21 mouse cellular contexts compared by ENCODE assay signal in the genomic region with DNA sequence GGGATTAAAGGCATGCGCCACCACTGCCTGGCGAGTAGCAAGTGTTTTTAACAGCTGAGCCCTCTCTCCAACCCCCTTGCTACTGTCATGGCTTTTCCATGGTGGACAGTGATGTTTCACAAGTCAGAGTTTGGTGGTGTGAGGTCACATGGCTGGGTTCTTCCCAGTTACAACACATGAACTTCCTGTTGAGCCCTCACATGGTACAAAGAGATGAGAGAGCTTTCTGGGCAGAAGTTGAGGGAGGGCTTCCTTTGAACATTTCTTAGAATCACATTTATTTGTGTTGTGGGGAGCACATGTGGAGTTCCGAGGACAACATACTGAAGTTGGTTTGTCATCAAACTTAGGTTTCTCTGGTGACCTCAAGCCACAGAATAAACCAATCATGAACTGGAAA. TPM values are rescaled to one million over a fixed set of nuclear protein-coding genes. Genes with fewer than 3 reads are reported as not detected.
A peak's percentile ranks its signal among the peaks of the same experiment; 100 is the strongest.
DNase-seq lines count a peak whose midpoint lies in the region; ATAC-seq and TF ChIP-seq lines count a peak whose summit lies in the region.
"Had no signal": no experiment of that assay in that cellular context is flagged by ENCODE, and none has a peak within 500 bp of the region (broad histone marks: within the 10 kb centered on the region; RNA-seq: fewer than 3 reads in every experiment).

No protein-coding gene starts in this region.

- no peak for TF ChIP-seq RAD21 in CH12.LX (IDR thresholded peaks at IDR 0.05; ENCODE audit: low read depth, low read length)

- no peaks in the 10 kb centered on the region for H3K9me3 ChIP-seq in liver, postnatal 0 days (ENCODE audit: low read length)
- H3K9me3 ChIP-seq in CH12.LX (replicated peaks; ENCODE audit: low read length), result no peaks in the 10 kb centered on the region
- no peaks in the 10 kb centered on the region for H3K9me3 ChIP-seq in lung, postnatal 0 days (ENCODE audit: low read length)
- H3K9me3 ChIP-seq: embryonic facial prominence, embryonic 15.5 days; liver, embryonic 12.5 days; megakaryocyte, embryonic 14.5 days; neural tube, embryonic 13.5 days had no signal

- H3K4me1 ChIP-seq in liver, postnatal 0 days (ENCODE audit: insufficient read depth), result peaks cover 8% of the 10 kb centered on the region
- peaks cover 17 to 30% of the 10 kb centered on the region in 2 experiments for H3K4me1 ChIP-seq in CH12.LX (ENCODE audit: control insufficient read depth in 1 of 2, insufficient read depth in 2 of 2)
- H3K4me1 ChIP-seq in lung, postnatal 0 days (ENCODE audit: insufficient read depth, low read depth, low read length), result no peaks in the 10 kb centered on the region
- H3K4me1 ChIP-seq: embryonic facial prominence, embryonic 15.5 days had no signal

- no peak for TF ChIP-seq CTCF in liver, postnatal 0 days (IDR thresholded peaks at IDR 0.05; ENCODE audit: low read depth)
- TF ChIP-seq CTCF in CH12.LX (conservative IDR thresholded peaks at IDR 0.05 in 1 of 2, IDR thresholded peaks at IDR 0.05 in 1 of 2; ENCODE audit: low read depth in 2 of 2, low read length in 2 of 2), result no peak
- TF ChIP-seq CTCF in lung, postnatal 0 days (IDR thresholded peaks at IDR 0.05), result no peak

- H3K4me2 ChIP-seq in liver, postnatal 0 days (ENCODE audit: low read depth, low read length), result no peak overlapping the region
- no peak overlapping the region for H3K4me2 ChIP-seq in CH12.LX (ENCODE audit: insufficient read depth, low read depth, poor library complexity, severe bottlenecking)
- H3K4me2 ChIP-seq in lung, postnatal 0 days (replicated peaks; ENCODE audit: low read depth, low read length), result no peak overlapping the region
- H3K4me2 ChIP-seq: embryonic facial prominence, embryonic 15.5 days; liver, embryonic 12.5 days; neural tube, embryonic 13.5 days had no signal

- H3K79me2 ChIP-seq in CH12.LX (replicated peaks; ENCODE audit: control insufficient read depth, extremely low read depth, insufficient read depth, poor library complexity, severe bottlenecking), result no peaks in the 10 kb centered on the region

- peak; percentile 37 for ATAC-seq in liver, postnatal 0 days
- peak; percentile 35 for ATAC-seq in lung, postnatal 0 days
- ATAC-seq: hindbrain, embryonic 16.5 days; liver, embryonic 12.5 days; midbrain, embryonic 16.5 days; Patski had no signal

- no peak overlapping the region for H3K4me3 ChIP-seq in liver, postnatal 0 days (ENCODE audit: low read depth, low read length)
- H3K4me3 ChIP-seq in CH12.LX (replicated peaks in 1 of 3; ENCODE audit: low read depth in 2 of 3, low read length in 2 of 3, poor library complexity in 1 of 3), result no peak overlapping the region
- H3K4me3 ChIP-seq in lung, postnatal 0 days (ENCODE audit: low read depth, low read length), result no peak overlapping the region
- H3K4me3 ChIP-seq: embryonic facial prominence, embryonic 15.5 days; liver, embryonic 12.5 days; megakaryocyte, embryonic 14.5 days; neural tube, embryonic 13.5 days had no signal

- WGBS in liver, postnatal 0 days (ENCODE audit: insufficient replicate concordance), result 65% methylated on average over 3 of the region's 3 CpGs
- WGBS in lung, postnatal 0 days, result 75% methylated on average over 3 of the region's 3 CpGs

- TF ChIP-seq EP300 in liver, postnatal 0 days (IDR thresholded peaks at IDR 0.05; ENCODE audit: low read depth), result 0 out of 2 replicates have a peak, but pooled peaks have one; percentile 5
- TF ChIP-seq EP300 in CH12.LX (IDR thresholded peaks at IDR 0.05; ENCODE audit: low read length), result no peak
- TF ChIP-seq EP300 in lung, postnatal 0 days (IDR thresholded peaks at IDR 0.05), result peak; percentile 61; the same call in 1 of the 2 replicates

- no peak for DNase-seq in liver, postnatal 0 days
- DNase-seq in liver (no peak), CH12.LX (ENCODE audit: extremely low read depth) (peak; percentile 7)
- peak; percentile 83 for DNase-seq in lung, postnatal 0 days (ENCODE audit: low spot score)
- DNase-seq in naive thymus-derived CD4-positive, alpha-beta T cell, adult 2 months (ENCODE audit: low read depth), result peak; percentile 33
- DNase-seq in kidney, adult 11 months, result no peak
- no peak for DNase-seq in thymus, adult 18-20 months
- DNase-seq in heart, adult 8-10 months (ENCODE audit: low spot score), result no peak
- DNase-seq: cerebellum, adult 2 months; kidney, adult 2 months; kidney, postnatal 4 days; layer of hippocampus, postnatal 36 days; left cerebral cortex, postnatal 4 days; spleen, adult 18-20 months had no signal

- no peaks in the 10 kb centered on the region for H3K27me3 ChIP-seq in liver, postnatal 0 days (ENCODE audit: insufficient read depth, low read length)
- H3K27me3 ChIP-seq in CH12.LX (replicated peaks), result no peaks in the 10 kb centered on the region
- H3K27me3 ChIP-seq in lung, postnatal 0 days (replicated peaks; ENCODE audit: insufficient read depth, low read length), result no peaks in the 10 kb centered on the region
- H3K27me3 ChIP-seq: embryonic facial prominence, embryonic 15.5 days; liver, embryonic 12.5 days; Patski had no signal

- in situ Hi-C loops in CH12.LX (cut with MboI; ENCODE audit: low pct_ligation_motif_present, low pct_unique_long_range_greater_than_20kb, low sequenced_read_pairs), result loop anchor here (10.0 kb wide), 1 partner anchor 53 kb away; no protein-coding TSS in a partner anchor

- no peak overlapping the region for H3K27ac ChIP-seq in liver, postnatal 0 days (ENCODE audit: low read depth)
- H3K27ac ChIP-seq in CH12.LX (ENCODE audit: insufficient read depth, low read depth), result no peak overlapping the region
- peak overlapping the region; percentile 65; the same call in 1 of the 2 replicates for H3K27ac ChIP-seq in lung, postnatal 0 days (ENCODE audit: low read length)
- H3K27ac ChIP-seq: embryonic facial prominence, embryonic 15.5 days; liver, embryonic 12.5 days; neural tube, embryonic 13.5 days had no signal

- H3K9ac ChIP-seq in liver, postnatal 0 days (replicated peaks), result no peak overlapping the region
- no peak overlapping the region for H3K9ac ChIP-seq in CH12.LX (ENCODE audit: insufficient read depth, low read depth)
- no peak overlapping the region for H3K9ac ChIP-seq in lung, postnatal 0 days (replicated peaks; ENCODE audit: low read depth)
- H3K9ac ChIP-seq: embryonic facial prominence, embryonic 15.5 days; liver, embryonic 12.5 days; neural tube, embryonic 13.5 days had no signal

- no peaks in the 10 kb centered on the region for H3K36me3 ChIP-seq in liver, postnatal 0 days (replicated peaks; ENCODE audit: insufficient read depth, low read length)
- H3K36me3 ChIP-seq in CH12.LX (replicated peaks in 1 of 2; ENCODE audit: control insufficient read depth in 1 of 2, insufficient read depth in 1 of 2, low read length in 1 of 2), result no peaks in the 10 kb centered on the region
- H3K36me3 ChIP-seq in lung, postnatal 0 days (ENCODE audit: insufficient read depth, low read length), result no peaks in the 10 kb centered on the region
- H3K36me3 ChIP-seq: embryonic facial prominence, embryonic 15.5 days; liver, embryonic 12.5 days; neural tube, embryonic 13.5 days had no signal

- no peak for TF ChIP-seq POLR2A in CH12.LX (IDR thresholded peaks at IDR 0.05; ENCODE audit: low read depth, low read length)

- dilution Hi-C loops in CH12.LX (cut with MboI; ENCODE audit: extremely low pct_ligation_motif_present, extremely low pct_unique_long_range_greater_than_20kb, low sequenced_read_pairs), result no loop called here

TF ChIP-seq in CH12.LX, 34 proteins besides CTCF, POLR2A, EP300 and RAD21:
- TF ChIP-seq USF1 (IDR thresholded peaks at IDR 0.05; ENCODE audit: low read depth, low read length), result peak; percentile 5; the same call in 1 of the 2 replicates
- no peak for TF ChIP-seq BHLHE40 (IDR thresholded peaks at IDR 0.05; ENCODE audit: low read depth, low read length)
- no peak for TF ChIP-seq USF2 (conservative IDR thresholded peaks at IDR 0.05; ENCODE audit: low read depth, low read length)
- no peak for TF ChIP-seq NRF1 (IDR thresholded peaks at IDR 0.05; ENCODE audit: low read depth, low read length)

RNA-seq across cellular contexts. Expression of a gene that starts 17.5 kb away (rescaled TPM):
- 5.3 and 6.0 TPM in 2 replicates for polyA plus RNA-seq in liver, postnatal 0 days (2015; fragmentation: Nextera tagmentation; extraction: Ambion mirVana)
- total RNA-seq in CH12.LX (2012; rRNA removed) (0.17 TPM in 1 of 2 replicates, not detected in the other), CH12.LX (2014; rRNA removed) (not detected in 2 replicates)
- polyA plus RNA-seq in CH12.LX (2012; ENCODE audit: insufficient read length, low read depth), result 0.45 and 1.5 TPM in 2 replicates
- 9.9 and 11.2 TPM in 2 replicates for polyA plus RNA-seq in lung, postnatal 0 days (2015; fragmentation: Nextera tagmentation; extraction: Ambion mirVana)
- 1 to 10 TPM; 2.7 to 4.0 (median 3.3) TPM for total RNA-seq in heart, adult 8-10 months (2022)

RNA-seq across cellular contexts. Expression of a gene that starts 20.7 kb away (rescaled TPM):
- 3.8 and 4.2 TPM in 2 replicates for polyA plus RNA-seq in liver, postnatal 0 days (2015; fragmentation: Nextera tagmentation; extraction: Ambion mirVana)
- total RNA-seq in CH12.LX (2012; rRNA removed) (1.5 and 1.7 TPM in 2 replicates), CH12.LX (2014; rRNA removed) (0.54 and 0.87 TPM in 2 replicates)
- polyA plus RNA-seq in CH12.LX (2012; ENCODE audit: insufficient read length, low read depth), result 1.4 and 1.9 TPM in 2 replicates
- polyA plus RNA-seq in lung, postnatal 0 days (2015; fragmentation: Nextera tagmentation; extraction: Ambion mirVana), result 11.5 and 11.6 TPM in 2 replicates
- 10 to 100 TPM; 24.6 to 27.7 (median 27.2) TPM for total RNA-seq in heart, adult 8-10 months (2022)

Comparison
In these comparisons a context has a peak if more than half of its experiments do, and no peak if none do; other contexts are left out.
1. DNase-seq: peak in CH12.LX (single experiment), lung, postnatal 0 days (single experiment) and naive thymus-derived CD4-positive, alpha-beta T cell, adult 2 months (single experiment); none in liver, postnatal 0 days (single experiment), liver (single experiment), kidney, adult 11 months (single experiment), thymus, adult 18-20 months (0 of 2) and heart, adult 8-10 months (single experiment).